Mouse (Mus musculus): ENCODE measurements around the gene Rwdd3. TPM values are rescaled to one million over a fixed set of nuclear protein-coding genes. Genes with fewer than 3 reads are reported as not detected.

Gene Rwdd3
- polyA plus RNA-seq, 1 experiment from 2014 or later = 3.9 TPM

DNA sequence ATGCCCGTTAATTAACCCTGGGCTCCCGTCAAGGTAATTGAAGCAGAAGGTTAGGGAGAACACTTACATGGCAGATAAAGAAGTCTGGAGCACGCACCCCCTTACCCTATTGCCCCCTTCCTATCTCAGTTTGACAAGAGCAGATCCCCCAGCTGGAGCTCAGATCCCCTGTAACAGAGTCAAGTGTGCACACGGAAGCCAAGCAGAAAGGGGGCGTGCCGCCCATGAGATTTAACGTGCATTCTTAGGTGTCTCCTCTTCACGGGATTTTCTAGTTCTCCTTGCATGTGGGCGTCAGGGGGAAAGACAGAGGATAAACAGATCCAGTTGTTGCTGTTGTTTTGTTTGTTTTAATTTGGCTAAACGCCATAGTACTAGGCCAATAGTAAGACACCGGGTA, 37.6 kb downstream of the Rwdd3 start:
- no peak for ATAC-seq (ENCODE audit: low FRiP score)
- Histone ChIP-seq H3K27ac (ENCODE audit: low read depth, low read length) (no peak overlapping the region), H3K9me3 (ENCODE audit: control insufficient read depth, low read length) (no peaks in the 10 kb centered on the region), H3K27me3 (ENCODE audit: control insufficient read depth, insufficient read depth, low read length) (no peaks in the 10 kb centered on the region), H3K4me1 (ENCODE audit: control insufficient read depth, insufficient read depth, low read length) (no peaks in the 10 kb centered on the region), H3K9ac (ENCODE audit: low read length) (no peak overlapping the region), H3K4me3 (ENCODE audit: low read depth, low read length) (no peak overlapping the region), H3K4me2 (no peak overlapping the region), H3K36me3 (ENCODE audit: control insufficient read depth, insufficient read depth, low read length) (no peaks in the 10 kb centered on the region)
- no peak for DNase-seq (ENCODE audit: low spot score, missing footprints)
- 89% methylated on average over 11 of the region's 11 CpGs for WGBS

GRCm38 (mm10) chr3:121133039-121133438, 38.5 kb downstream of the Rwdd3 start:
- H3K9ac ChIP-seq (ENCODE audit: low read length) = no peak overlapping the region
- H3K36me3 ChIP-seq (ENCODE audit: control insufficient read depth, insufficient read depth, low read length) = no peaks in the 10 kb centered on the region
- H3K4me2 ChIP-seq = no peak overlapping the region
- 93% methylated on average over 5 of the region's 5 CpGs for WGBS
- H3K9me3 ChIP-seq (ENCODE audit: control insufficient read depth, low read length) = no peaks in the 10 kb centered on the region
- H3K4me3 ChIP-seq (ENCODE audit: low read depth, low read length) = no peak overlapping the region
- ATAC-seq (ENCODE audit: low FRiP score) (no peak), DNase-seq (ENCODE audit: low spot score, missing footprints) (no peak)
- no peaks in the 10 kb centered on the region for H3K27me3 ChIP-seq (ENCODE audit: control insufficient read depth, insufficient read depth, low read length)
- H3K4me1 ChIP-seq (ENCODE audit: control insufficient read depth, insufficient read depth, low read length) = no peaks in the 10 kb centered on the region
- no peak overlapping the region for H3K27ac ChIP-seq (ENCODE audit: low read depth, low read length)

GRCm38 (mm10) chr3:121127171-121127570, 44.3 kb downstream of the Rwdd3 start:
- H3K36me3 ChIP-seq (ENCODE audit: control insufficient read depth, insufficient read depth, low read length) = no peaks in the 10 kb centered on the region
- 88% methylated on average over 2 of the region's 2 CpGs for WGBS
- H3K27me3 ChIP-seq (ENCODE audit: control insufficient read depth, insufficient read depth, low read length) = no peaks in the 10 kb centered on the region
- DNase-seq (ENCODE audit: low spot score, missing footprints) (no peak), ATAC-seq (ENCODE audit: low FRiP score) (no peak)
- no peak overlapping the region for H3K27ac ChIP-seq (ENCODE audit: low read depth, low read length)
- no peaks in the 10 kb centered on the region for H3K9me3 ChIP-seq (ENCODE audit: control insufficient read depth, low read length)
- no peak overlapping the region for H3K9ac ChIP-seq (ENCODE audit: low read length)
- no peak overlapping the region for H3K4me2 ChIP-seq
- no peaks in the 10 kb centered on the region for H3K4me1 ChIP-seq (ENCODE audit: control insufficient read depth, insufficient read depth, low read length)
- H3K4me3 ChIP-seq (ENCODE audit: low read depth, low read length) = no peak overlapping the region

DNA sequence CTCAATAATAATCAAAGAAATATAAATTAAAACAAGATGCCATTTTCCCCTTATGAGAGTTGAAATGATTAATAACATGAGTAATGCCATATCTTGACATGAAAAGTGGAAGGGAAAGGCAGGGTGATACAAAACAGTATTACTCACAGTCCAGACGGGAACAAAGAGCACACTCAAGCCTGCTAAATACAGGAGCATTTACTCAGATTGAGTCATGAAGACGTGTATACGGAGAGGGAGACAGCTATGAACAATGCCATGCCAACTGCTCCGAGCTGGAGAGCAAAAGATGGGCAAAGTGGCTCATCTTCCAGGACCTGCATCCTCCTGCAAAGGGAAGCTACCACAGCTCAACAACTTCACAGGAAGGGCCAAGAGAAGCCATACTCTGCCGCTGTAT, 45.0 kb downstream of the Rwdd3 start:
- no peaks in the 10 kb centered on the region for H3K4me1 ChIP-seq (ENCODE audit: control insufficient read depth, insufficient read depth, low read length)
- no peak for ATAC-seq (ENCODE audit: low FRiP score)
- H3K27ac ChIP-seq (ENCODE audit: low read depth, low read length) = no peak overlapping the region
- H3K4me3 ChIP-seq (ENCODE audit: low read depth, low read length) = no peak overlapping the region
- WGBS = 83% methylated on average over 5 of the region's 5 CpGs
- H3K9ac ChIP-seq (ENCODE audit: low read length) = no peak overlapping the region
- no peaks in the 10 kb centered on the region for H3K36me3 ChIP-seq (ENCODE audit: control insufficient read depth, insufficient read depth, low read length)
- no peak for DNase-seq (ENCODE audit: low spot score, missing footprints)
- no peaks in the 10 kb centered on the region for H3K27me3 ChIP-seq (ENCODE audit: control insufficient read depth, insufficient read depth, low read length)
- H3K9me3 ChIP-seq (ENCODE audit: control insufficient read depth, low read length) = no peaks in the 10 kb centered on the region
- H3K4me2 ChIP-seq = no peak overlapping the region

DNA sequence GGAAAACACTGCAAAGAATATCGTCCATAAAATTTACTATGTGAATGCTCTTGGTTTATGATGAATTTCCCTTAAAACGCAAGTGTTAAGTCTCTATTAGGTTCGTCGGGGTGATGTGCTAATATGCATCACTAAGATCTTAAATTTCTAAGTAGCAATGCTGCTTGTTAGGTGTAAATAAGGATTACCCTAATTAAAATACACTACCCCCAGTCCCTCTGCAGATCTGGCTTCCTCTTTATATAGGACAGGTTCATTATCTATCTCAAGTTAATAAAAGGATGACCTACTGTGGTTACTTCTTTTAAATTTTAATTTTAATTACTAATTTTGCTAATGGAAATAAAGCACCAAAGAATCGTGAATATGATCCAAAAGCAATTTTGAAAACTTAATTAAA, 50.4 kb downstream of the Rwdd3 start:
- Histone ChIP-seq H3K27me3 (ENCODE audit: control insufficient read depth, insufficient read depth, low read length) (no peaks in the 10 kb centered on the region), H3K9ac (ENCODE audit: low read length) (no peak overlapping the region), H3K27ac (ENCODE audit: low read depth, low read length) (no peak overlapping the region), H3K4me1 (ENCODE audit: control insufficient read depth, insufficient read depth, low read length) (no peaks in the 10 kb centered on the region), H3K36me3 (ENCODE audit: control insufficient read depth, insufficient read depth, low read length) (no peaks in the 10 kb centered on the region), H3K4me2 (no peak overlapping the region), H3K9me3 (ENCODE audit: control insufficient read depth, low read length) (no peaks in the 10 kb centered on the region), H3K4me3 (ENCODE audit: low read depth, low read length) (no peak overlapping the region)
- ATAC-seq (ENCODE audit: low FRiP score) (no peak), DNase-seq (ENCODE audit: low spot score, missing footprints) (no peak)
- 81% methylated on average over 5 of the region's 5 CpGs for WGBS

DNA sequence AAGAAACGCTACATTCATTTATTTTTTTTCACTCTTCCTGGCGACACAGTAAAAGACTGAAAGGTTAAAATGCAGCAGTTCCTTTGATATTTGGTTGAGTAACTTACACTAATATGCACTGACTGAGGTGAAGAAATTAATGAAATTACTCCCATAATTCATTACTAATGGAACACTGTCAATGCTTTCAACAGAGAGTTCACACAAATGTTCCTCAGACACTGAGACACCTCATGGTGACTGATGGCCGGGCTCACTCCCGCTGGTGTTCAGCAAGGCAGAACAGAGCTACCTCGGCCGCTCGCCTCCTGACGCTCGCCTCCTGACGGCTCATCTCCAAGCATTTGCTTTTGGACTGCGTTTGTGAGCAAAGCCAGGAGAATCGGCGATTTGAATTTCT, 54.9 kb downstream of the Rwdd3 start:
- H3K36me3 ChIP-seq (ENCODE audit: control insufficient read depth, insufficient read depth, low read length) = no peaks in the 10 kb centered on the region
- no peaks in the 10 kb centered on the region for H3K9me3 ChIP-seq (ENCODE audit: control insufficient read depth, low read length)
- no peak overlapping the region for H3K9ac ChIP-seq (ENCODE audit: low read length)
- no peak for ATAC-seq (ENCODE audit: low FRiP score)
- no peak overlapping the region for H3K27ac ChIP-seq (ENCODE audit: low read depth, low read length)
- H3K4me1 ChIP-seq (ENCODE audit: control insufficient read depth, insufficient read depth, low read length) = no peaks in the 10 kb centered on the region
- no peaks in the 10 kb centered on the region for H3K27me3 ChIP-seq (ENCODE audit: control insufficient read depth, insufficient read depth, low read length)
- DNase-seq (ENCODE audit: low spot score, missing footprints) = no peak
- no peak overlapping the region for H3K4me3 ChIP-seq (ENCODE audit: low read depth, low read length)
- 79% methylated on average over 13 of the region's 13 CpGs for whole genome bisulfite sequencing
- H3K4me2 ChIP-seq = no peak overlapping the region

- Histone ChIP-seq H3K9me3 (ENCODE audit: control insufficient read depth, low read length) (no peaks in the 10 kb centered on the region), H3K4me3 (ENCODE audit: low read depth, low read length) (no peak overlapping the region), H3K27ac (ENCODE audit: low read depth, low read length) (no peak overlapping the region), H3K9ac (ENCODE audit: low read length) (no peak overlapping the region), H3K4me2 (no peak overlapping the region), H3K36me3 (ENCODE audit: control insufficient read depth, insufficient read depth, low read length) (no peaks in the 10 kb centered on the region), H3K27me3 (ENCODE audit: control insufficient read depth, insufficient read depth, low read length) (no peaks in the 10 kb centered on the region), H3K4me1 (ENCODE audit: control insufficient read depth, insufficient read depth, low read length) (no peaks in the 10 kb centered on the region)
- DNase-seq (ENCODE audit: low spot score, missing footprints) (no peak), ATAC-seq (ENCODE audit: low FRiP score) (no peak)
- 82% methylated on average over 5 of the region's 5 CpGs for WGBS
Measured at GRCm38 (mm10) chr3:121116067-121116466, 55.4 kb downstream of the Rwdd3 start.

GRCm38 (mm10) chr3:121111068-121111467, 60.4 kb downstream of the Rwdd3 start:
- Histone ChIP-seq H3K9me3 (ENCODE audit: control insufficient read depth, low read length) (no peaks in the 10 kb centered on the region), H3K36me3 (ENCODE audit: control insufficient read depth, insufficient read depth, low read length) (no peaks in the 10 kb centered on the region), H3K9ac (ENCODE audit: low read length) (no peak overlapping the region), H3K4me2 (no peak overlapping the region), H3K4me1 (ENCODE audit: control insufficient read depth, insufficient read depth, low read length) (no peaks in the 10 kb centered on the region), H3K27me3 (ENCODE audit: control insufficient read depth, insufficient read depth, low read length) (no peaks in the 10 kb centered on the region), H3K27ac (ENCODE audit: low read depth, low read length) (no peak overlapping the region), H3K4me3 (ENCODE audit: low read depth, low read length) (no peak overlapping the region)
- ATAC-seq (ENCODE audit: low FRiP score) = no peak
- no peak for DNase-seq (ENCODE audit: low spot score, missing footprints)
- WGBS = 95% methylated on average over 8 of the region's 8 CpGs

DNA sequence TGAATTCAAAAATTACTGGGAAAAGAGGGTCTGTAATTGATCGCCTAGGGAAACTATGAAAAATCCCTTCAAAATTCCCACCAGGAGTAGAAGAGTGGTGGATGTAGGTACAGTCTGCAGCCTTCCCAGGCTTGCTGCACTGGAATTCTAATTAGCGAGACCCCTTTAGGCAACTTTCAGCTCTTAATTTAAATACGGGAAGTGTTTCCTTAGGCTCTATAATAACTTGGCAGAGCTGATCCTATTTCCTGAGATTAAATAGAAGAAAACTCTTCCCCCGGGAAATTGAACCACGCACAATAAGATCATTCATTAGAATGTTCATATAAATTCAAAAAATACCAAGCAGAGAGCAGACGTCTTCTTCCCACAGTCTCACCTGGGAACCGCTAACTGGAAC, 61.1 kb downstream of the Rwdd3 start:
- Histone ChIP-seq H3K9me3 (ENCODE audit: control insufficient read depth, low read length) (no peaks in the 10 kb centered on the region), H3K27ac (ENCODE audit: low read depth, low read length) (no peak overlapping the region), H3K27me3 (ENCODE audit: control insufficient read depth, insufficient read depth, low read length) (no peaks in the 10 kb centered on the region), H3K4me1 (ENCODE audit: control insufficient read depth, insufficient read depth, low read length) (no peaks in the 10 kb centered on the region), H3K9ac (ENCODE audit: low read length) (no peak overlapping the region), H3K4me2 (no peak overlapping the region), H3K4me3 (ENCODE audit: low read depth, low read length) (no peak overlapping the region), H3K36me3 (ENCODE audit: control insufficient read depth, insufficient read depth, low read length) (no peaks in the 10 kb centered on the region)
- ATAC-seq (ENCODE audit: low FRiP score) (no peak), DNase-seq (ENCODE audit: low spot score, missing footprints) (peak; percentile 72)
- WGBS = 90% methylated on average over 7 of the region's 7 CpGs

DNA sequence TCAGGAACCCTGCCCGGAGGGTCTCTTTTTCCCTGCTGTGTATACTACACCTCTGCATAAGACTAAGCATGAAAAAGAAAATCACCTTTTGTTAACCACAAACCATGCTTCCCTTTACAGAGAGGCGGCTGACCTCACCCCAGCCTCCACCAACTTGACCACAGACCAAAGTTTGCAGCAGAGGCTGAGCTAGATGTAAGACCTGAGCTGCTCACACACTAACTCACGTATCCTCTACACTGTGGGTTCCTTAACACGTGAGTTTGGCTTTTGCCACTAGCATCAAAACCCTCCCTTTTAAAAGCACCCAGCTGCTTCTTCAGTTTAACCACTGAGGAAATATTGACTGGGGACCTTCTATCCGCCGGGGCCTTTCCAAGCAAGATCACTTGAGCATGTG, 64.0 kb downstream of the Rwdd3 start:
- H3K27me3 ChIP-seq (ENCODE audit: control insufficient read depth, insufficient read depth, low read length) = no peaks in the 10 kb centered on the region
- no peaks in the 10 kb centered on the region for H3K9me3 ChIP-seq (ENCODE audit: control insufficient read depth, low read length)
- H3K27ac ChIP-seq (ENCODE audit: low read depth, low read length) = no peak overlapping the region
- H3K4me1 ChIP-seq (ENCODE audit: control insufficient read depth, insufficient read depth, low read length) = no peaks in the 10 kb centered on the region
- no peaks in the 10 kb centered on the region for H3K36me3 ChIP-seq (ENCODE audit: control insufficient read depth, insufficient read depth, low read length)
- no peak overlapping the region for H3K9ac ChIP-seq (ENCODE audit: low read length)
- no peak overlapping the region for H3K4me3 ChIP-seq (ENCODE audit: low read depth, low read length)
- H3K4me2 ChIP-seq = no peak overlapping the region
- DNase-seq (ENCODE audit: low spot score, missing footprints) (peak; percentile 45), ATAC-seq (ENCODE audit: low FRiP score) (no peak)
- 89% methylated on average over 6 of the region's 6 CpGs for WGBS
